Mouse (Mus musculus): ENCODE measurements around the gene Stat2.

The Stat2 gene

DNA sequence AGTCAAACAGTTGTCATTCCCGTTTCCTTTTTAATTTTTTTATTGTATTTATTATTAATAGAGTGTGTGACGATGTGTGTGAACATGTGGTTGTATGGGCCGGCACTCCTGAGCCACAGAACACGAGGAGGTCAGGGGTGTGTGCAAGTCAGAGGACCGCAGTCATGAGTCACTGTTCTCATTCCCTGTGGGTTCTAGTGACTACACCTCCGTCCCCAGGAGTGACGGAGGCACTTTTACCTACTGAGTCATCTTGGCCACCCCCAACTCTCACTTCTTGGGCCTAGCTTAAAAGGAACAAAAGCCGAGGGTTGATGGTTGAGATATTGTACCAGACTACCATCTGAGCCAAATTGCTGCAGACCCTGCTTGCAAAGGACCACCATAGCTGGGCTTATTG is 14.0 kb upstream of the Stat2 start:
- 83% methylated on average over 8 of the region's 8 CpGs for WGBS

DNA sequence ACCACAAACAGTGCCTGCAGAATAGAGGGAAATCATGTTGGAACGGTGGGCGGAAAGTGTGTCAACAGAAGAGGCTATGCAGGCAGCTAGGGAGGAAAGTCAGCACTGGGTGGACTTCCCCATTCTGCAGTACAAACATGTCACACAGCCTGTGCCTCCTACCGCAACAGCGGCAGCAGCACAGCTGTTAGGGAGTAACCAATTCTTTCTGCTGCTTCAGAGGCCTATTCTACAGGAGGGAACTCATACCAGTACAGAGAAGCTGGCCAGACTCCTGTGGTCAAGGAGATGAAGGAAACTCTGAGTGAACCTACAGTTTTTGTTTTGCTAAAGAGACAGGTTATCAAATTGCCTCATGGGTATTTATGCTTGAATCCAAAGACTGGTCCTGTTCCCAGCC is 11.4 kb upstream of the Stat2 start:
- 62% methylated on average over 4 of the region's 4 CpGs for WGBS

DNA sequence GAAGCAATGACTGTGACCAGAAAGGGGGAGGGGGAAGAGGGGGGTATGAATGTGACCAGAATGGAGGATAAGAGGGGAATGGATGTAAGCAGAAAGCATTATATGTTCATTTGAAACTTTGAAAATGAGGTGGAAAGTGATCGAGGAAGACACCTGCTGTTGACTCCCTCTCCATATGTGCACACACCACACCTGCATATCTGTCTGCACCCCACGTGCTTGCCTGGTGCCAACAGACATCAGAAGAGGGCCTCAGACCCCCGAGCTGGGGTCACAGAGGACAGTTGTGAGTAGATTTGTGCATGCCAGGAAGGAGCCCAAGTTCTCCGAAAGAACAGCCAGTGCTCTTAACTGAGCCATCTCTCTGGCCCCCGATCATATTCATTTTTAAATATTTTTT is 10.4 kb upstream of the Stat2 start:
- 89% methylated on average over 5 of the region's 5 CpGs for WGBS

- 94% methylated on average over 7 of the region's 7 CpGs for WGBS
Observed at GRCm38 (mm10) chr10:128260376-128260775, 10.0 kb upstream of the Stat2 start.

DNA sequence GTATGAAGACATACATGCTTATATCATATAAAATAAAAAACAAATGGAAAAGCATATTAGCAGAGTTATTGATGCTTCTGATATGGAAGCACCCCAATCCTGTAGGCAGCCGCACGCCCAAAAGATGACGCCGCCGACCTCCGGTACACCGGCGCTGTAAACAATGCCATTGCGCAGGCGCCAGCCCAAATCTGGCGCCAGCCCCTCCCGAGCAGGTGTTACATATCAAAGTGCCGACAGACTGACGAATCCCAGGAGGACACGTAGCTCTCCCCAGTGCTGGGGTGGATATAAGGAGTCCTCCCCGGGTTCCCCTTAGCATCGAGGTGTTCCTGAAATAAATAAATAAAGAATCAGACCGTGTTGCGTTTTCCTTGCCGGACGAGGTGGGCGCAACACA is 8.1 kb upstream of the Stat2 start:
- WGBS, result 87% methylated on average over 22 of the region's 22 CpGs

GRCm38 (mm10) chr10:128263393-128264310 is 6.7 kb upstream of the Stat2 start:
- 42% methylated on average over 6 of the region's 6 CpGs for WGBS

DNA sequence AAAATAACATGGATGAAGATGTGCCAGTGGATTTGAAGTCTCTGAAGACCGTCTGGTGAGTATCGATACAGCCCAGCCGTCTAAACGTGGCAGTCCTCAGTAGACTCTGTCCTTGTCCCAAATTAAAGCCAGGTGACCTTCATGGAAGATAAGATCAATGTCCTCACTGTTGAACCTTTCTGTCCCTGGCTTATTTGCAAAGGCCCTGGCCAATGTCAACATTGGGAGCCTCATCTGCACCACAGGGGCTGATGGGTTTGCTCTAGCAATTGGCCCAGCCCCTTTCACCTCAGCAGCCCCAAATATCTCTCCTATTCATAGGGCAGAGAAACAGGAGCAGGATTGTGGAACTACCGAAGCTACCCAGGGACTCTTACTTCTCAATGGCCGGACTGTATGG is 2.0 kb upstream of the Stat2 start, which contains the start of gene Apof:
Gene Apof (plus strand): TSS at position 301 of the 400 bp plus-strand sequence.
- WGBS, result 84% methylated on average over 6 of the region's 6 CpGs

GRCm38 (mm10) chr10:128269206-128269910 is 1.0 kb upstream of the Stat2 start:
- whole genome bisulfite sequencing, result 94% methylated on average over 16 of the region's 16 CpGs

- 27% methylated on average over 7 of the region's 7 CpGs for WGBS
Observed at GRCm38 (mm10) chr10:128270866-128271265, 507 bp downstream of the Stat2 start.

GRCm38 (mm10) chr10:128271883-128272282 is 1.5 kb downstream of the Stat2 start:
- WGBS, result 62% methylated on average over 2 of the region's 2 CpGs

- 90% methylated on average over 6 of the region's 7 CpGs for WGBS
Observed at GRCm38 (mm10) chr10:128272819-128273439, 2.6 kb downstream of the Stat2 start.

GRCm38 (mm10) chr10:128275374-128275773 is 5.0 kb downstream of the Stat2 start:
- 97% methylated on average over 1 of the region's 1 CpGs for WGBS

GRCm38 (mm10) chr10:128278158-128278557 is 7.8 kb downstream of the Stat2 start:
- WGBS, result 73% methylated on average over 6 of the region's 6 CpGs

DNA sequence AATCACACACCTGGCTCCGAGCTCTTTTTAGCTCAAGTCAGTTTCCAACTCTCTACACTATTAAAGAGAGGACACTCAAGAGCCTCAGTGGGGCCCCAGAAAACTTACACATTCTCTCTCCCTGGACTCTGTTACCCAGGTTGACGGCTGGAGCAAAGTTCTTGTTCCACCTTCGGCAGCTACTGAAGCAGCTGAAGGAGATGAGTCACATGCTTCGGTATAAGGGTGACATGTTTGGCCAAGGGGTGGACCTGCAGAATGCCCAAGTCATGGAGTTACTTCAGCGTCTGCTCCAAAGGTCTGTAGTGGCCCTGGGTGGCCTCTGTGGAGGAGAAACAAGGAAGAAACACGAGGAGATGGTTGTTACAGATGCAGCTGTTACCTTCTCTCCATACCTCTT is 10.6 kb downstream of the Stat2 start:
- 86% methylated on average over 6 of the region's 6 CpGs for WGBS

- 93% methylated on average over 14 of the region's 14 CpGs for WGBS
Observed at GRCm38 (mm10) chr10:128281682-128282081, 11.3 kb downstream of the Stat2 start.

GRCm38 (mm10) chr10:128282886-128283450 is 12.6 kb downstream of the Stat2 start:
- 85% methylated on average over 20 of the region's 20 CpGs for WGBS

GRCm38 (mm10) chr10:128283604-128284579 is 13.5 kb downstream of the Stat2 start:
- WGBS, result 61% methylated on average over 31 of the region's 31 CpGs

DNA sequence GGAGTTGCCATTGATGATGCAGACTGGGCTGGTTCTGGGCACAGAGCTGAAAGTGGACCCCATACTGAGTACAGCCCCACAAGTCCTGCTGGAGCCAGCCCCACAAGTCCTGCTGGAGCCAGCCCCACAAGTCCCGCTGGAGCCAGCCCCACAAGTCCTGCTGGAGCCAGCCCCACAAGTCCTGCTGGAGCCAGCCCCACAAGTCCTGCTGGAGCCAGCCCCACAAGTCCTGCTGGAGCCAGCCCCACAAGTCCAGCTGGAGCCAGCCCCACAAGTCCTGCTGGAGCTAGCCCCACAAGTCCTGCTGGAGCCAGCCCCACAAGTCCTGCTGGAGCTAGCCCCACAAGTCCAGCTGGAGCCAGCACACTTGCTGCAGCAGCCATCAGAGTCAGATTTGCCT is 20.2 kb downstream of the Stat2 start:
- WGBS, result 53% methylated on average over 1 of the region's 1 CpGs

- 58% methylated on average over 13 of the region's 13 CpGs for WGBS
Observed at GRCm38 (mm10) chr10:128296370-128297090, 26.2 kb downstream of the Stat2 start.

DNA sequence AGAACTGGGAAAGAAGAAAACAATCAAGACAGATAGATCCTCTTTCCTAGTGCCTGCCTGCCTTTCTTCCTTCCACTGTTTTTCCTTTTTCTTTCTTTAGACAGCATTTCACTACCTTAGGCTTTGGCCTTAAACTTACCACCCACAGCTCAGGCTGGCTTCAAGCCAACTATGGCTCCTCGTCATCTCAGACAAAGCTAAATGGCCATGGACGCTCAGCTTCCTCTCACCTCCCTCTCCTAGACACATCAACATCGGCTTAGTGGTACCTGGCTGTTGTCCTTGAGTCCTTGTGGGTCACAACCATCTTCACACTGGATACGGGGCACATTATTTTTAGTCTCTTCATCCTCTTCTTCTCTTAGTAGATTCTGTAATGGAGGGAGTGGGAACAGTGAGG is 26.9 kb downstream of the Stat2 start:
- WGBS, result 69% methylated on average over 4 of the region's 4 CpGs

Data from cerebral cortex, adult 2 months (tissue).